Mouse (Mus musculus) heart, postnatal 14 days (tissue): ENCODE measurements around the gene Tmprss11f. TPM values are rescaled to one million over a fixed set of nuclear protein-coding genes. Genes with fewer than 3 reads are reported as not detected.

Experiments
- total RNA-seq, 2 experiments: library from RNA; stranded (reverse); gene quantifications; 2 replicates each; pipeline ENCODE4 v1.2.3; 2021

The Tmprss11f gene
- total RNA-seq, 2 experiments from 2014 or later: not detected

Other genes starting within 250 kb of the Tmprss11f start
- not detected for gene Tmprss11a, start 163.4 kb downstream of the Tmprss11f start, total RNA-seq
- gene Tmprss11g, start 113.8 kb downstream of the Tmprss11f start, total RNA-seq: not detected
- not detected for gene Tmprss11b, start 43.9 kb upstream of the Tmprss11f start, total RNA-seq
- not detected for gene Tmprss11e, start 113.4 kb upstream of the Tmprss11f start, total RNA-seq
- 10 to 100 TPM; 34.9 to 35.6 TPM for gene Ythdc1, start 171.8 kb upstream of the Tmprss11f start, total RNA-seq